8 mouse cellular contexts compared by ENCODE assay signal in the genomic region with DNA sequence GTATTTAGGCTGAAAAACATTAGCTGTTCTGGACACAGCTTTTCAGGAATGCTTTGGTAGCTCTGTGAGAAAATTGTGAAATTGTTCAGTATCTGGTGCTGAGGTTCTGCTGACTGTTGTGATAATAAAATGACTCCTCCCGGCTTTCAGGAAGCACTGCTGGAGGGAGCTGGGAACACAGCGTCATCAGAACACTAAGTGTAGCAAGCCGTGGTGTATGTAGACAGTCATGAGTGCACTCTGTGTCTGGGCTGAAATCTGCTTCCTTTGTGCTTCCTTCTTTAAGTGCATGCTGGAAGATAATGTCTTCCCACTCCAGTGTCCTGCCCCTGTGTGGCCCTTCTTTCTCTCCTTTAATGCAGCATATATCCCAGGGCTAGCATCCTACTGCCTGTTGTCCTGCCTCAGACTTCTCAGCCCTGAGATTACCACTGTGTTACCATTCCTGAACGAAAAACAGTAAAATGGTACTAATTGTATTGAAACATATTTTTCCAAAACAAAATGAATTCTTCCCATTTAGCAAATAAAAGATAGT. TPM values are rescaled to one million over a fixed set of nuclear protein-coding genes. Genes with fewer than 3 reads are reported as not detected.
DNase-seq lines count a peak whose midpoint lies in the region; ATAC-seq and TF ChIP-seq lines count a peak whose summit lies in the region.

No protein-coding gene starts in this region.

- peak overlapping the region; percentile 78 for H3K27ac ChIP-seq in heart, postnatal 0 days (ENCODE audit: low read depth)
- peak overlapping the region; percentile 70 for H3K27ac ChIP-seq in lung, embryonic 16.5 days (ENCODE audit: low read length)
- peak overlapping the region; percentile 70 for H3K27ac ChIP-seq in stomach, embryonic 16.5 days (ENCODE audit: low read length)

- no peaks in the 10 kb centered on the region for H3K27me3 ChIP-seq in heart, postnatal 0 days (ENCODE audit: control insufficient read depth, insufficient read depth, low read length)
- no peaks in the 10 kb centered on the region for H3K27me3 ChIP-seq in lung, embryonic 16.5 days (ENCODE audit: control insufficient read depth, insufficient read depth, low read depth, low read length)
- H3K27me3 ChIP-seq in stomach, embryonic 16.5 days (ENCODE audit: control insufficient read depth, insufficient read depth, low read length), result no peaks in the 10 kb centered on the region

- no peak overlapping the region for H3K4me2 ChIP-seq in heart, postnatal 0 days (ENCODE audit: low read depth, low read length)
- no peak overlapping the region for H3K4me2 ChIP-seq in lung, embryonic 16.5 days (ENCODE audit: low read depth, low read length)
- no peak overlapping the region for H3K4me2 ChIP-seq in stomach, embryonic 16.5 days (ENCODE audit: low read depth, low read length)

- H3K4me1 ChIP-seq in heart, postnatal 0 days (ENCODE audit: control insufficient read depth, insufficient read depth), result peaks cover 29% of the 10 kb centered on the region; the same call in 1 of the 2 replicates
- H3K4me1 ChIP-seq in lung, embryonic 16.5 days (replicated peaks; ENCODE audit: control insufficient read depth, insufficient read depth, low read length), result peaks cover 31% of the 10 kb centered on the region
- peaks cover 25% of the 10 kb centered on the region for H3K4me1 ChIP-seq in stomach, embryonic 16.5 days (ENCODE audit: control insufficient read depth, insufficient read depth, low read length)

- H3K9me3 ChIP-seq in heart, postnatal 0 days (replicated peaks; ENCODE audit: control insufficient read depth, low read length), result no peaks in the 10 kb centered on the region
- no peaks in the 10 kb centered on the region for H3K9me3 ChIP-seq in lung, embryonic 16.5 days (ENCODE audit: control insufficient read depth, low read length)
- H3K9me3 ChIP-seq in stomach, embryonic 16.5 days (replicated peaks; ENCODE audit: control insufficient read depth, low read length), result no peaks in the 10 kb centered on the region

- no peak overlapping the region for H3K9ac ChIP-seq in heart, postnatal 0 days (replicated peaks; ENCODE audit: low read depth, low read length)
- no peak overlapping the region for H3K9ac ChIP-seq in lung, embryonic 16.5 days (ENCODE audit: low read length)
- H3K9ac ChIP-seq in stomach, embryonic 16.5 days (ENCODE audit: low read length), result no peak overlapping the region

- no peak overlapping the region for H3K4me3 ChIP-seq in heart, postnatal 0 days (ENCODE audit: low read depth, low read length)
- H3K4me3 ChIP-seq in lung, embryonic 16.5 days (ENCODE audit: low read length), result no peak overlapping the region
- no peak overlapping the region for H3K4me3 ChIP-seq in stomach, embryonic 16.5 days (replicated peaks; ENCODE audit: low read length)

- intact Hi-C loops in gastrocnemius, postnatal 14 days (cut with DNase I; ENCODE audit: low total_unique reads), result no loop called here

- H3K36me3 ChIP-seq in heart, postnatal 0 days (replicated peaks; ENCODE audit: control insufficient read depth, insufficient read depth, low read length), result no peaks in the 10 kb centered on the region
- H3K36me3 ChIP-seq in lung, embryonic 16.5 days (ENCODE audit: control insufficient read depth, insufficient read depth, low read length), result no peaks in the 10 kb centered on the region
- no peaks in the 10 kb centered on the region for H3K36me3 ChIP-seq in stomach, embryonic 16.5 days (ENCODE audit: control insufficient read depth, insufficient read depth, low read length)

- DNase-seq in gastrocnemius, postnatal 25 days, result peak; percentile 30
- no peak for DNase-seq in gastrocnemius, postnatal 14 days
- DNase-seq in embryo, embryonic 11 days, result peak; percentile 46
- DNase-seq in heart, postnatal 0 days (ENCODE audit: low spot score), result no peak
- DNase-seq in adrenal gland, postnatal 10 days, result no peak
- no peak for DNase-seq in cerebellum, adult 18-20 months

- ATAC-seq in heart, postnatal 0 days (ENCODE audit: insufficient read depth, low read depth), result peak; percentile 58; the same call in 1 of the 2 replicates
- peak; percentile 76 for ATAC-seq in lung, embryonic 16.5 days (ENCODE audit: low read depth)
- 0 out of 2 replicates have a peak, but pooled peaks have one; percentile 60 for ATAC-seq in stomach, embryonic 16.5 days (ENCODE audit: insufficient read depth, low FRiP score)

- WGBS in heart, postnatal 0 days, result 16% methylated on average over 4 of the region's 4 CpGs
- 12% methylated on average over 4 of the region's 4 CpGs for WGBS in lung, embryonic 16.5 days
- WGBS in stomach, embryonic 16.5 days, result 16% methylated on average over 4 of the region's 4 CpGs

- no peak for TF ChIP-seq EP300 in heart, postnatal 0 days (IDR thresholded peaks at IDR 0.05; ENCODE audit: low read depth)

- no peak for TF ChIP-seq CTCF in heart, postnatal 0 days (IDR thresholded peaks at IDR 0.05; ENCODE audit: low read depth)

RNA-seq across cellular contexts. Expression of a gene that starts 28.7 kb away (rescaled TPM):
- 10 to 100 TPM; 11.3 to 13.5 TPM for total RNA-seq in gastrocnemius, postnatal 25 days (2021)
- 10 to 100 TPM; 11.1 to 13.9 TPM for total RNA-seq in gastrocnemius, postnatal 14 days (2021)
- total RNA-seq in heart, postnatal 0 days (2014; rRNA removed; ENCODE audit: low replicate concordance), result 17.7 and 48.7 TPM in 2 replicates
- polyA plus RNA-seq in heart, postnatal 0 days (2015; fragmentation: Nextera tagmentation; extraction: Ambion mirVana), result 5.8 and 6.2 TPM in 2 replicates
- polyA plus RNA-seq in lung, embryonic 16.5 days (2015; fragmentation: Nextera tagmentation; extraction: Ambion mirVana), result 11.5 and 12.1 TPM in 2 replicates
- polyA plus RNA-seq in stomach, embryonic 16.5 days (2015; fragmentation: Nextera tagmentation; extraction: Ambion mirVana), result 15.7 and 15.9 TPM in 2 replicates
- 10 to 100 TPM; 24.1 to 31.7 TPM for total RNA-seq in adrenal gland, postnatal 10 days (2021)

Comparison
In these comparisons a context has a peak if more than half of its experiments do, and no peak if none do; other contexts are left out.
1. DNase-seq: peak in gastrocnemius, postnatal 25 days (single experiment) and embryo, embryonic 11 days (single experiment); none in gastrocnemius, postnatal 14 days (single experiment), heart, postnatal 0 days (single experiment), adrenal gland, postnatal 10 days (single experiment) and cerebellum, adult 18-20 months (0 of 2).
2. Peak in every context shown above with its lines, with median percentiles within 50 percentile points of each other: ATAC-seq and H3K27ac ChIP-seq.